In the genomic region with DNA sequence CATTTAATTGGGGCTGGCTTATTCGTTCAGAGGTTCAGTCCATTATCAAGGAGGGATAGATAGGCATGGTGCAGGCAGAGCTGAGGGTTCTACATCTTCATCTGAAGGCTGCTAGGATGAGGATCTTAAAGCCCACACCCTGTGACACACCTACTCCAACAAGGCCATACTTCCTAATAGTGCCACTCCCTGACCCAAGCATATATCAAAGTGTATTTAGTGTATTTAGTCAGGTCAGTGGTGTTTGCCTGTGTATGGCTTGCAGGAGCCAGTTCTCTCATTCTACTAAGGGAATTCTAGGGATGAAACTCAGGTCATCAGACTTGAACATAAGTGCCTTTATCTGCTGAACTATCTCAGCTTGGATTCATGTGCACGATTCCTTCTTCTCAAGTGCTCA, we compare ENCODE assay signal across 21 mouse cellular contexts. TPM values are rescaled to one million over a fixed set of nuclear protein-coding genes. Genes with fewer than 3 reads are reported as not detected.
DNase-seq lines count a peak whose midpoint lies in the region; ATAC-seq and TF ChIP-seq lines count a peak whose summit lies in the region.
"Had no signal": no experiment of that assay in that cellular context is flagged by ENCODE, and none has a peak within 500 bp of the region (broad histone marks: within the 10 kb centered on the region; RNA-seq: fewer than 3 reads in every experiment).

No protein-coding gene starts in this region.

- TF ChIP-seq CTCF in stomach, postnatal 0 days (IDR thresholded peaks at IDR 0.05; ENCODE audit: low read depth), result no peak

- no peaks in the 10 kb centered on the region for H3K4me1 ChIP-seq in stomach, embryonic 16.5 days (ENCODE audit: control insufficient read depth, insufficient read depth, low read length)
- no peaks in the 10 kb centered on the region for H3K4me1 ChIP-seq in stomach, postnatal 0 days (replicated peaks; ENCODE audit: control insufficient read depth, insufficient read depth)
- H3K4me1 ChIP-seq in embryonic facial prominence, embryonic 10.5 days, result no peaks in the 10 kb centered on the region

- WGBS in stomach, embryonic 16.5 days, result 71% methylated on average over 2 of the region's 2 CpGs
- WGBS in stomach, postnatal 0 days, result 80% methylated on average over 2 of the region's 2 CpGs
- 90% methylated on average over 2 of the region's 2 CpGs for WGBS in embryonic facial prominence, embryonic 10.5 days

- H3K9ac ChIP-seq in stomach, embryonic 16.5 days (ENCODE audit: low read length), result no peak overlapping the region
- H3K9ac ChIP-seq in stomach, postnatal 0 days (ENCODE audit: low read length), result no peak overlapping the region

- ATAC-seq in stomach, embryonic 16.5 days (ENCODE audit: insufficient read depth, low FRiP score), result peak; percentile 53; the same call in 1 of the 2 replicates
- peak; percentile 80; the same call in 1 of the 2 replicates for ATAC-seq in stomach, postnatal 0 days (ENCODE audit: low FRiP score, low TSS enrichment)
- ATAC-seq: activated CD4-positive, CD25-positive, alpha-beta regulatory T cell, adult 4 months; CD4-positive, CD25-positive, alpha-beta regulatory T cell, adult 4 months; Patski had no signal

- no peak overlapping the region for H3K27ac ChIP-seq in stomach, embryonic 16.5 days (ENCODE audit: low read length)
- H3K27ac ChIP-seq in stomach, postnatal 0 days (replicated peaks), result no peak overlapping the region
- H3K27ac ChIP-seq in embryonic facial prominence, embryonic 10.5 days (replicated peaks), result no peak overlapping the region

- H3K4me2 ChIP-seq in stomach, embryonic 16.5 days (ENCODE audit: low read depth, low read length), result no peak overlapping the region
- no peak overlapping the region for H3K4me2 ChIP-seq in stomach, postnatal 0 days (replicated peaks; ENCODE audit: low read depth)

- no peak overlapping the region for H3K4me3 ChIP-seq in stomach, embryonic 16.5 days (replicated peaks; ENCODE audit: low read length)
- no peak overlapping the region for H3K4me3 ChIP-seq in stomach, postnatal 0 days (ENCODE audit: low read depth, low read length)
- no peak overlapping the region for H3K4me3 ChIP-seq in embryonic facial prominence, embryonic 10.5 days

- H3K9me3 ChIP-seq in stomach, embryonic 16.5 days (replicated peaks; ENCODE audit: control insufficient read depth, low read length), result no peaks in the 10 kb centered on the region
- H3K9me3 ChIP-seq in stomach, postnatal 0 days (ENCODE audit: control insufficient read depth, low read length), result no peaks in the 10 kb centered on the region
- H3K9me3 ChIP-seq in embryonic facial prominence, embryonic 10.5 days, result no peaks in the 10 kb centered on the region
- H3K9me3 ChIP-seq: G1E had no signal

- peak; percentile 59 for DNase-seq in heart, adult 11 months
- DNase-seq in heart, postnatal 4 days, result no peak
- no peak for DNase-seq in stomach, postnatal 0 days (ENCODE audit: low spot score)
- no peak for DNase-seq in gastrocnemius, adult 18-20 months (ENCODE audit: low spot score)
- no peak for DNase-seq in embryonic facial prominence, embryonic 10.5 days (ENCODE audit: low spot score)
- DNase-seq: adrenal gland, adult 2 months; adrenal gland, adult 8-10 months; adrenal gland, postnatal 10 days; adrenal gland, postnatal 14 days; adrenal gland, postnatal 25 days; adrenal gland, postnatal 36 days; B cell, adult 2 months; cerebellum, adult 11 months; cerebellum, adult 11-12 months; cerebellum, adult 18-20 months had no signal

- H3K27me3 ChIP-seq in stomach, embryonic 16.5 days (ENCODE audit: control insufficient read depth, insufficient read depth, low read length), result no peaks in the 10 kb centered on the region
- H3K27me3 ChIP-seq in stomach, postnatal 0 days (ENCODE audit: control insufficient read depth, insufficient read depth, low read length), result no peaks in the 10 kb centered on the region
- no peaks in the 10 kb centered on the region for H3K27me3 ChIP-seq in embryonic facial prominence, embryonic 10.5 days (replicated peaks; ENCODE audit: low read depth, poor library complexity, severe bottlenecking)
- H3K27me3 ChIP-seq: CH12.LX, Patski had no signal

- peaks cover 15% of the 10 kb centered on the region for H3K36me3 ChIP-seq in stomach, embryonic 16.5 days (ENCODE audit: control insufficient read depth, insufficient read depth, low read length)
- peaks cover 6% of the 10 kb centered on the region for H3K36me3 ChIP-seq in stomach, postnatal 0 days (ENCODE audit: control insufficient read depth, insufficient read depth, low read length)
- H3K36me3 ChIP-seq in embryonic facial prominence, embryonic 10.5 days (replicated peaks), result peaks cover 87% of the 10 kb centered on the region

- no peak for TF ChIP-seq EP300 in stomach, postnatal 0 days (optimal IDR thresholded peaks at IDR 0.05)

RNA-seq across cellular contexts. Expression of gene Zfp143, which starts 8.1 kb away (rescaled TPM):
- 10 to 100 TPM; 12.9 to 14.4 TPM for total RNA-seq in heart, postnatal 4 days (2021)
- 15.0 and 15.9 TPM in 2 replicates for polyA plus RNA-seq in stomach, embryonic 16.5 days (2015; fragmentation: Nextera tagmentation; extraction: Ambion mirVana)
- polyA plus RNA-seq in stomach, postnatal 0 days (2015; fragmentation: Nextera tagmentation; extraction: Ambion mirVana), result 6.0 and 6.4 TPM in 2 replicates
- total RNA-seq in gastrocnemius, adult 18-20 months (2021), result 1 to 10 TPM; 8.3 to 8.6 TPM
- 26.1 and 26.8 TPM in 2 replicates for polyA plus RNA-seq in embryonic facial prominence, embryonic 10.5 days (2016; fragmentation: Nextera tagmentation; extraction: Ambion mirVana)

RNA-seq across cellular contexts. Expression of gene Ipo7, which starts 51.0 kb away (rescaled TPM):
- 100 to 1,000 TPM in 1 of 2 experiments, 10 to 100 TPM in 1; 99.5 to 103 TPM for total RNA-seq in heart, postnatal 4 days (2021)
- 49.4 and 49.5 TPM in 2 replicates for polyA plus RNA-seq in stomach, embryonic 16.5 days (2015; fragmentation: Nextera tagmentation; extraction: Ambion mirVana)
- polyA plus RNA-seq in stomach, postnatal 0 days (2015; fragmentation: Nextera tagmentation; extraction: Ambion mirVana), result 15.6 and 16.5 TPM in 2 replicates
- total RNA-seq in gastrocnemius, adult 18-20 months (2021), result 10 to 100 TPM; 88.3 to 92.0 TPM
- 57.0 and 57.5 TPM in 2 replicates for polyA plus RNA-seq in embryonic facial prominence, embryonic 10.5 days (2016; fragmentation: Nextera tagmentation; extraction: Ambion mirVana)

RNA-seq across cellular contexts. Expression of gene Wee1, which starts 52.8 kb away (rescaled TPM):
- 10 to 100 TPM; 42.5 to 45.8 TPM for total RNA-seq in heart, postnatal 4 days (2021)
- polyA plus RNA-seq in stomach, embryonic 16.5 days (2015; fragmentation: Nextera tagmentation; extraction: Ambion mirVana), result 17.9 and 18.9 TPM in 2 replicates
- polyA plus RNA-seq in stomach, postnatal 0 days (2015; fragmentation: Nextera tagmentation; extraction: Ambion mirVana), result 14.5 and 16.6 TPM in 2 replicates
- 1 to 10 TPM; 1.8 to 2.5 TPM for total RNA-seq in gastrocnemius, adult 18-20 months (2021)
- 28.6 and 29.4 TPM in 2 replicates for polyA plus RNA-seq in embryonic facial prominence, embryonic 10.5 days (2016; fragmentation: Nextera tagmentation; extraction: Ambion mirVana)
